Mouse (Mus musculus): Measurements from ENCODE around the gene Zc2hc1b. TPM values are rescaled to one million over a fixed set of nuclear protein-coding genes. Genes with fewer than 3 reads are reported as not detected.

The Zc2hc1b gene
- polyA plus RNA-seq, 1 experiment = not detected

DNA sequence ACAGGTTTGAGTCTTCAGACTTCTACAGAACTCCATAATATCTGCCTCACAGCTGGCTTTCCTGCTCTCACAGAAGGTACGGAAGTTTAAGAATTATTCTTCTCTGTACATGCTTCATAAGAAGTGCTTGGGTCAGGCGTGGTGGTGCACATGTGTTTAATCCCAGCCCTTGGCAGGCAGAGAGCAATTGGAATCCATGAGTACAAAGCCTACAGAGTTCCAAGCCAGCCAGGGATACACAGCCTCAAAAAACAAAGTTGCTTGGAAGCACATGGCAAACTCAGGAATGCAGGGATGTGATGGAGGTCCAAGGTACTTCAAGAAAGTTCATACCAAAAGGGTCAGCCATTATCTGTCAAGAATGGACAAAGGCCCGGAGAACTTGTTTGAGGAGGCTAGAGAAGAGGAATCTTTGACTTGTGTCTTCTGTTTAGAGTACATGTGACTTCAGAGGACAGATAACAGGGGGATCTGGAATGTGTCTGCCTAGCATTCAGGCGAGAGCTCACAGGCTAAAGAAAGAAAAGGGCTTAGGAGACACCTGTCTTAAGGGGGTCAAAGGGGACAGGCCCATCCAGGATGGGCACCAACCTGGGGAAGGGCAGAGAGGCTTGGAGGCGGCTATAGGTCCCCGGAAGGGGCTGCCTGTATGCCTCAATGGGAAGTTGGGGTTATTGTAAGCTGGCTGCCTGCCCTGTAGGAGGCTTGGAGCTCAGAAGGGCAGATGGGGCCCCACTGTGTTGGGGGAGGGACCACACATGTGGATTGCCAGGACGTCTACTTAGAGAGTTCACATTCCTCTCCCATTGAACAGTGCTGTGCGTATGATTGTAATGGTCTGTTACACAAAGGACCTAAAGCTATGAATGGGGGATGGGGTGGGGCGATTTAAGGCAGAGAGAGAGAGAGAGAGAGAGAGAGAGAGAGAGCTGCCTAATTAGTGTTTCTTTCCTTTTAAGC is 60.8 kb downstream of the Zc2hc1b start:
- no peak for DNase-seq (ENCODE audit: extremely low spot score in 1 of 2, low spot score in 1 of 2)

DNA sequence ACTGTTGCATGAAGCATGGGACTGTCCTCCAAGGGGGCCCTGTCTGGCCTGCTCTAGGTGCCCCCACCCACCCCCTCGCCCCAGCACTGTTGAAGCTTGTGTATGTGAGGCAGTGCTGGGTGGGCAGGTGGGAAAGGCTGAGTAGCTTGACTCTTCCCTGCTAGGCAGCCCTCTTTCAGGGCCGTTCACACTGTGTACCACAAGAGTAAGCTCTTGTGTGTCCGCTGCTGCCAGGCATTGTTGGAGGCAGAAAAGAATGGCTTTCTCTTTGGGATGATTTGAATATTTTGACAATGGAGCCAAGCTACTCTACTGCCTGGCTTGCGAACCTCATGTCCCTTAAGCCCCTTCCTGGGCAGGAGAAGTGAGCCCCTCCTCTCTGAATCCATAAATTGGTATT is 62.8 kb downstream of the Zc2hc1b start:
- DNase-seq (ENCODE audit: extremely low spot score in 1 of 2, low spot score in 1 of 2) = no peak

DNA sequence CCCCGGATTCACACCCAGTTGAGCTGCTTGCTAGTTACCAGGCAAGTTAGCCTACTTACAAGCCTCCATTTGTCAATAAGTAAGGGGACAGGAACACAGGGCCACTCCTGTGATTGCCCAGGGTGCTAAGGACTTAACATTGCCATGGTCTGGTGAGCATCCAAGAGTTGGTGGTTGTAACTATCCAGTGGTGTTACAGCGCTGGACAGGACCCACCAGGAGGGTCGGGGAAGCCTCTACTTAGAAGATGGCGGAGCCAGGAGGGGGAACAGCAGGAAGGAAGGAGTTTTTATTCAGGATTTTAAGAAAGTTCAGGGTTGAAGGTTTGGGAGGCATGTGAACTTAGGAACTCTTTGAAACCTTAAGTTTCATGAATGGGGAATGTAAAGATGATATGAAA is 64.2 kb downstream of the Zc2hc1b start:
- DNase-seq (ENCODE audit: extremely low spot score in 1 of 2, low spot score in 1 of 2) = no peak

DNA sequence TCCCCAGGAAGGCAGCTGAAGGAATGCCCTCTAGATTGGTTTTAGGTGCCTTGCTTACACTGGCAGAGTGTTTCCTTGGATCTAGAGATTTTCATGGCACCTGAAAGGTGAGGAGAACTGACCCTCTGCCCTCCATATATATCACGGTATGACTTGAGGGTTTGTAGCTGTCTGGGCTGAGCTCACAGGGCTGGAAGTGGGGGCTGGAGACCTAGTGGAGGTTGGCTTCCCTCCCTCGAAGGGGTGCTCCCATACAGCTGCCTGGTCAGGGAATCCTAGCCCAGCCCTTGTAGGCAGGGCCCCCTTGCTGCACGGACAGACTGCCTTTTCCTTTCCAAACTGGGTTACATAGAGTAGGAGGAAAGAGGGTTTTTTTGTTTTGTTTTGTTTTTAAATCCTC is 65.0 kb downstream of the Zc2hc1b start:
- no peak for DNase-seq (ENCODE audit: extremely low spot score in 1 of 2, low spot score in 1 of 2)

DNA sequence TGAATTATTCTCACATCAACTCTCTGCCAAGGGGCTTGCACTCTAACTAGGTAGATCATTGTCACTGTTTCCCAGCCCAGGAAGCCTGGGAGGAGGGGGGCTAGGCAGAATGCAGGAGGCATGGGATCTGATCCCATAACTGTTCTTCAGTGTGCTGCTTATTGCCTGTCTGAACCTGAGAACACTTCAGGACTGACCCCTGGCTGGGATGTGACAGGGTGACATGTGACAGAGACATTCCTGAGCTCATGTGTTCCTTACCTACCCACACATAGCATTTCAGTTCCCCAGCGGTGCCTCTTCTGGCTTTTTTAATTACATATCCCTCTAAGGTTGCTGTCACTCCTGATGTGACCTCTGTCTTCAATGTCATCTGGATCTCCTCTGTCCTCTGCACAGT is 68.0 kb downstream of the Zc2hc1b start:
- no peak for DNase-seq (ENCODE audit: extremely low spot score in 1 of 2, low spot score in 1 of 2)

GRCm38 (mm10) chr10:13108847-13109246 is 69.0 kb downstream of the Zc2hc1b start:
- no peak for DNase-seq (ENCODE audit: extremely low spot score in 1 of 2, low spot score in 1 of 2)

GRCm38 (mm10) chr10:13108021-13108548 is 69.7 kb downstream of the Zc2hc1b start:
- DNase-seq (ENCODE audit: extremely low spot score in 1 of 2, low spot score in 1 of 2) = no peak

DNA sequence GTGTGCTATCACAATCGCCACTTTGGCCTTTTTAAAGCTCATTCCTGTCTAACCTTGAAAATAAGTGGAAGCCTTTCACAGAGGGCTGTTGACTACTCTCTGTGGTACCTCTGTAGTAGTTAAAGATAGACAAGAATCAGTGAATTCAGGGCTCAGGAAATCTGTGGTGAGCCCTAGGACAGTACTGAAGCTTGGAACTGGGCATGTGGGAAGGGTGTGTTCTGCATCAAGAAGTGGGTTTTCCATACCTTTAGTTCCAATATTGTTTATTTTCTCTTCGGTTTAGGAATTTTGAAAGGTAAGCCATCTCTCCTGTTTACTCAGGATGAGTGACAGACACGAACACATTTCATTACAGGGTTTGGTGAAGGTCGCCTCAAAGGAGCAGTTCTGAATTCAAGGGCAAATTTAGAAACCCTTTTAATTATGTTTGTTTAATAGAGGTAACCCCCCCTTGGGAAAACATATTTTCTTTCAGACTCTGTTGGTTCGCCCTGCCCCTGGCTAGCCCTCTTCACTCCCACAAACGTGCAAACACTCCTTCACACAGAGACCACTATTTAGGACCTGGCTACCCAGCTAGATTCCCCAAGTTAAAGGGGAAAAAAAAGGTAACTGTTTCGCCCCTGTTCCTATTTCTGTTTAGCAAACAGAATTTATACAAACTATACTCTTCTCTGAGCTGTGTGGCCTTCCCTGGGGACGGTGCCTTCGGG is 70.8 kb downstream of the Zc2hc1b start:
- DNase-seq (ENCODE audit: extremely low spot score in 1 of 2, low spot score in 1 of 2) = no peak

GRCm38 (mm10) chr10:13103838-13104237 is 74.0 kb downstream of the Zc2hc1b start:
- DNase-seq (ENCODE audit: extremely low spot score in 1 of 2, low spot score in 1 of 2) = no peak

DNA sequence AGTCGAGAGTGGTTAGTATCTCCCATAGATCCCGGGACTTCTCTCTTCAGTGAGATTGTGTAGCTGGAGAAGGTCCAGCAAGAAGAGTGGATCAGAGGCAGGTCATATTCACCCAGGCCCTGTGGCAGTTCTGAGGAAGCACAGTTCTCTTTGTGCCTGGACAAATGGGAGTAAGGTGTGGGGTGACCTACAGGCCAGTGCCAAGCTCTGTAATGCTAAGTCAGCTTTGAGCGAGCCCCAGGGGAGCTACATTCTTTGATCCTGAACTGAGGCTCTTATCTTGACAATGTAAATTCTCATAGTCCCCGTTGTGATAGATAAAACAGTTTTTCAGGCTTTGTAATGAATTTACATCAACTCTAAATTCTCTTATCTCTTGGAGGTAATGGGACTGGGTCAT is 75.5 kb downstream of the Zc2hc1b start:
- DNase-seq (ENCODE audit: extremely low spot score in 1 of 2, low spot score in 1 of 2) = no peak

- DNase-seq (ENCODE audit: extremely low spot score in 1 of 2, low spot score in 1 of 2) = no peak
Measured at GRCm38 (mm10) chr10:13100061-13100648, 77.7 kb downstream of the Zc2hc1b start.

Other genes with a start within 250 kb of the Zc2hc1b start
- 0.16 and 0.19 TPM in 2 replicates for gene Stx11, start 213.7 kb downstream of the Zc2hc1b start, polyA plus RNA-seq (2012; rRNA removed)
- 20.8 and 23.9 TPM in 2 replicates for gene Sf3b5, start 172.7 kb downstream of the Zc2hc1b start, polyA plus RNA-seq (2012; rRNA removed)
- 21.4 and 25.9 TPM in 2 replicates for gene Plagl1, start 117.5 kb downstream of the Zc2hc1b start, polyA plus RNA-seq (2012; rRNA removed)
- gene Ltv1, start 15.1 kb upstream of the Zc2hc1b start, polyA plus RNA-seq (2012; rRNA removed) = 21.5 and 23.1 TPM in 2 replicates